Mouse (Mus musculus) kidney, adult 11 months (tissue): ENCODE measurements around the gene Naaladl2.

Experiments
- DNase-seq: peaks from one replicate; pipeline ENCODE4 v3.0.0; 2022

Naaladl2 gene

DNA sequence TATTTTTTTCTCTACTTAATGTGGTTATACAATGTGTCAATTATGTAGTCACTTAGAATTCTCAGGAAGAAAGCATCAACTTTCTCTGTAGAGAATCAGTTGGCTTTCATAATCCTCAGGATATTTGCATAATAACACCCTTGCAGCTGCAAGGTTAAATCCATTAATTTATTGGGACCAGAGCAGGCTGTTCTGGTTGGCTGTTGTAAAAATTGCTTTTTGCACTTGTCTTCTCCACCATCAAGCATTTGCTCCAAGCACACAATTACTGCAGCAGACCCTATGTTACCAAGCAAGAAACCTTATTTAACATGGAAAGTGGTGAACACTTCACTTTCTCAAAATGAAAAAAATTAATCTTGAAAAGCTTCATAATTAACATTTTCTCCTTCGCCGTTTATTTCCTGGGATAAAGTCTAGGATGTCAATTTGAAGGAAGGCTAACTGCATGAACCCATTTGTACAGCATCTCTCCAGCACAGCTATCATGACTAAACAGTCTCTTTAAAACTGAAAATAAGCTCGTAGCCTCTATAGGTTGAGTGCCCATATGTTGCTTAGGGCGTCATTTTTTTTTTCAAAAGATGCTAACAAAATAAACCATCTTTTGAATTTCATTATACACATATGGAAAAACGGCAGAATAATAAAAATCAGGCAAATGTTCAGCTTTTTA is 205.4 kb downstream of the Naaladl2 start:
- no peak for DNase-seq

DNA sequence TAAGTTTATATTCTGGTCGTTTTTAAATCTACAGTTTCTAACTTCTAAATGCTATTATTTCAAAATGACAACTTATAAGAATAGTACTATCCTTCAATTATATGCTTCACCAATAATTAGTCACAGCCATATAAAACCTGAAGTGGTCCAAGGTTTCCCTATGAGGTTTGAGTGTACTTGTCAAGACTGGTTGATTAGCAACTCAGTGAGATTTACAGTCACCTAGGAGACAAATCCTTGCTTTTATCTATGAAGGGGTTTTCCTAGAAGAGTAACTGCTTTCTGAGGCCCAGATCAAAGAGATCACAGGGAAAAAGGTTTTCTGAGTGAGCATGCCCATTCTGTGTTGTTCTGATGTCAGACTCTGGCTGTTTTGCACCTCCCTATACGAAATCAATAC is 222.2 kb downstream of the Naaladl2 start:
- no peak for DNase-seq

DNA sequence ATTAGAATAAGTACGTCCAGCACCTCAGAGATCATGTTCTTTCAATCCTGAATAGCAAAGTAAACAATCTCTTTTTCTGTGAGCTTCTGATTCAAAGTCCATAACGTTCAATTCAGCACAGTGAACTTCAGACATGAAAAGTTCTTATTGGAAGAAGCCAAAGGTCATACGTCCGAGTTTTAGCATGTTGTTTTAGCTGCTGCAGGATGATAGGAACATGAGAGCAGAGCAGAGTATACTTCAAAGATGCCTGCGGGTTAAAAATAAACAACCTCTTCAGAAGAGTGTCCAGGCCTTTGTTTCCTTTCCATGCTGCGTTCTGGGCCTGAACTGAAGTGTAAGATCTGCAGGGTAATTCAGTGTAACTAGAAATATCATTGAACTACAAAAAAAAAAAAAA is 222.7 kb downstream of the Naaladl2 start:
- DNase-seq = no peak

DNA sequence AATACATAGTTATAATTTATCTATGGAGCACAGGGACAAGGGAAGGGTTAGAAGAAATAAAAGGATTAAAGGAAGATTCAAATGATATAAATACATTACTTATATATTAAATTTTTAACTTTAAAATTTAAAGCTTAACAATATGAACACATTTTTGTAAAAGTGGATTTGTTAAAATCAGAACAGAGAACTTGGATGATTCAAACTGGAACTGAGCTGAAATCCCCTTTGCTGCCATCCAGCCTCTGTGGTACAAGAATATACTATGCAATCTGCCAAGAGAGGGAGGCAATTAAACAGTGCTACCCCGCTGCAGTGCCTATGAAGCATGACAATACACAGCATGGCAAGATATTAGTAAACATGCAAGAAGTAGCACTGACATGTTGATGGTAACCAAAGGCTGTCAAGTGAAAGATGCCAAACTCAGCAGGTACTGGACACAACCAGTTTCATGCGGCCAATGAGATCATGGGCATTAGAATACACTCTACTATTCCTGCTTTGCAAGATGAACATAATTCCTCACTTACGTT is 238.6 kb downstream of the Naaladl2 start:
- no peak for DNase-seq

DNA sequence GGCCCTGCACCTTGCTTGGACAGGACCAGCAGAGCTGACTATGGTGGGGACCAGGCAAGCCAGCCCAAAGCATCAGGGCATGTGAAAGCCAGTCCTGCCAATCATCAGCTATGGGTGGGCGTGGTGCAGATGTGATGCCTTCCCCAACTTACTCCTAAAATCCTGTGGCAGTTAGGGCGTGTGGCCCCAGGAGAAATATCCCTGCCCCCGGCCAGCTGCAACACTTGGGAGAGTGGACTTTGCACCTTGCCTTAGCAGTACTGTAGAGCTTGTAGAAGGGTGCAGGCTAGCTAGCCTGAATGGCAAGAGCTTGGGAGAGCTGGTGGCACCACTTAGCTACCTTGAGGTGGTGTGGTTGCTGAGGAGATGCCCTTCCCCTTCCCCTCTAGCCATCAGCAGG is 255.3 kb downstream of the Naaladl2 start:
- no peak for DNase-seq

DNA sequence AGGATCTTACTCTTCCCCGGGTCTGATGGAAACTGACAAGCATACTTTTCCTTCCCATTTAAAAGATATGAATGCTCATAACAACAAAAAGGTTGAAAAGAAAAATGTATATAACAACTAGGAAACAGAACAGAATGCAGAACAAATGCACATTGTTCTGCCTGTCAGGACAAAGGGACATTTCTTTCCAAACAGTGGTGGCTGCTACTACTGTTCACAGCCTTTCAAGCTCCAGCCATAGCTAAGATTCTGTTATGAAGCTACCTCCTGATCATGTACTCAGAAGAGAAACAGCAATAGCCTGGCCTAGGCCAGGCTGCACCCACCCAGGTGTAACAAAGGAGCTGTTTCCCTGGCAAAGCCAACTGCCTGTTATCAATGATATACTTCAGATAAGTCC is 271.8 kb downstream of the Naaladl2 start:
- DNase-seq = no peak

DNA sequence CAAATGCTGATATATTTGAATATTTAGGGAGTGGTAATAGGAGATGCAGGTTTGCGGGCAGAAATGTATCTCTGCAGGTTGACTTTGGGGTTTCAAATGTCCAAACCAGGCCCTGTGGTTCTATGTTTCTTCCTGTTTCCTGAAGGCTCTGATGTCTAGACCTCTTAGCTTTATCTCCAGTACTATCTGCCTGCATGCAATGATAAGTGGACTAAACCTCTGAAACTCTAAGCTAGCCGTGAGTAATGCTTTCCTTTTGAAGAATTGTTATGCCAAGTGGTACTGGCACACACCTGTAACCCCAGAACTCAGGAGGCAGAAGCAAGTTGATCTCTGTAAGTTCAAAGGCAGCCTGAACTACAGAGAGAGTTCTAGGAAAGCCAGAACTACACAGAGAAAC is 291.1 kb downstream of the Naaladl2 start:
- no peak for DNase-seq

DNA sequence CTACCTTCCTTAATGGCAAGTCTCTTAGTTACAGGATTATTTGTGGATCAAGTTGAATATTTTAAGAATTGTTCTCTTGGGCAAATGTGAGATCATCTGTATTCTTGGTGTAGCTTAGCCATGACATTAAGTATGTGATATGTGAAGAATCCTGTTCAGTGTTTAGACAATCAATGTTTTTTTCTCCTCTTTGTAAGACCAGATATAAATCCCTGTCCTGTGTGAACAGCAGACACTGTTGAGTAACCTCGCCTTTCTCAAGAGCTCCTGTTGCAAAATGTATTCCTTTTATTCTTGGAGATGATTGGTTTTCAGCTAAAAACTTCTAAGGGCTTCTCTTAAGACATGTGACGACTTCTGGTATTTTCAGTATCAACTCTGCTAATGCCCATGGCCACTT is 347.3 kb downstream of the Naaladl2 start:
- DNase-seq = no peak

DNA sequence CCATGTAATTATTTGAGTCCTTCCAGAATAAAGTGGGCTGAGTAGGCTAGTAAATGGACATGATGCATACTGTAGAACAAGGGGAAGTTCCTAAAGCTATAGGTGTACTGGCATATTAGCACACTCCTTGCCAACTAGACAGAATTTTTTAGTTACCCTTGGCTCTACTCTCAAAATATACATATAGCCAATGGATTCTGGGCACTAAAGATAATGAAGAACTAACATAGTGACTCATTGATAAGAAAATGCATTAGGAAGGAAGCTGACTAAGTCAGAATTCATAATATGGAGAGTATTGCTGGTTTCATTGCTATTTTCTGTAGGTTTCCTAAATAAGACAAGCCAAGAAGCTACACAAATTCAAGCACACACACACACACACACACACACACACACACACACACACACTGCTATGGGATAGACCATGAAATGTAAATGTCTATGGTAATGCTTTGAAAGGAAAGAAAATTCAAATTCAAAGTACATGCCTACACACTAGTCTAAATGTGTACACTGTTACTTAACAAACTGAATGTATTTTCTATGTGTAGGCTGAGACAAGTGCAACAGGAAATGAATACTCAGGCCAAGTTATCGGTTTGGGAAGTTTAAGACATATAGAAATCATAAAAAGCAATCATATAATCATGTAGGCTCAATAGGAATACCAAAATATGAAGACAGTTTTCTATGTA is 356.5 kb downstream of the Naaladl2 start:
- DNase-seq = no peak

DNA sequence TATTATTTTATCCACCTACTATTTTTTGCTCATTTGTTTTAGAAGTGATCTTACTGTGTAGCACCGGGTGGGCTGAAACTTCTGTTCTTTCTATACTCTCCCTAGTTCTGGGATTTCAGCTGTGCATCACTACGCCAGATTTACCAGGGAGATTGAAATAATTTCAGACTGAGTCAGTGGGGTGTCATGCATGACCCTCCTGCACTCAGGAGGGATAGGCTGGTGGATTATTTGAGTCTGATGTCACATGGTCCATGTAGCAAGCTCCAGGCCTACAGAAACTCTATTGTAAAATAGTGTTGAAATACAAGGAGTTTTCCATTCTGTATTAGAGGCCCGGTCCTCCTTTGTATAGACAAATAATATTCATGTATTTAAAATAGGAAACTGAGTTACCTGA is 360.0 kb downstream of the Naaladl2 start:
- DNase-seq = no peak

DNA sequence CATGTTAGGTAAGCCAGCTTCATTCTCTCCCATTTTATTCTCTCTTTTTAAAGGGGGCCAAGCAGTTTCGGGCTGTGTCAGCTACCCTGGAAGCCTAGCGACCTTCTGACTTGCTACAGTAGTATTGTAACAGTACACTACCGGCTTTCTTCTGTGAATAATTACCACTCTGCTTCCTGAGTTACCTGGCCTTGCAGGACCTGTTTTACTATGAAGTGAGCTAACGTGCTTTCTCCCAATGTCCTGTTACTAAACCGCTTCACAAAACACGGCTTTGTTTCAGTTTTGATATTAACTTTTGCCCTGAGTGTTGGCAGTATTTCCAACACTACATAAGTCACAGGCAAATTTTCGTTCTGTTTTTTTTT is 360.6 kb downstream of the Naaladl2 start:
- DNase-seq = peak; percentile 37

DNA sequence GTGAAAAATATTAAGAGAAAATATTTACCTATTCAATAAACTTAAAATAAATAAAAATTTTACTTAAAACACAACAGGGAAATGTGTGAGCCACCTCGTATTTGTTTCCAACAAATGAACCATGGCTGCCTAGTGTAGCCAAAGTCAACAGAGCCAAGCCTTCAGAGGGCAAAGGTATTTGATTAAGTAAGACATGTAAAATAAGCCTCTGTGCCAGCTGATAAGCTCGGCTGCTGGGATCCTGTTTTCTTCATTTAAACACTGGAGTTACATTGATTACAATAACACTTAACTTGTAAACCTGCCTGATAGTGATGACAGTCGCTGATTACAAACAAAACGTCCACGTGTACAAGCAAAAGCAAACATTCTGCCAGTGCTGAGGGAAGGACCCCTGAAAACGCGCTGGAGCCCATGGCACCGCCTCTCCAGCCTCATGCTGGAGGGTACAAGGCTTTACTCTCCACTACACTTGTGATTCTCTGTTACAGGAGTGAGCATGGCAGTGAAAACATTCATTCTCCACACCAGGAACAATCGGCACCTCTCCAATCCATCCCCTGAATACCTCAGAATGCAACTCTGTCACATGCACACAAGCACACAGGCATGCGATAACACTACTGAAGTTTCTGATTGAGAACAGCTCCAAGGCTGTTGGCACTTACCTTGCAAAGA is 361.1 kb downstream of the Naaladl2 start:
- peak; percentile 3 for DNase-seq

DNA sequence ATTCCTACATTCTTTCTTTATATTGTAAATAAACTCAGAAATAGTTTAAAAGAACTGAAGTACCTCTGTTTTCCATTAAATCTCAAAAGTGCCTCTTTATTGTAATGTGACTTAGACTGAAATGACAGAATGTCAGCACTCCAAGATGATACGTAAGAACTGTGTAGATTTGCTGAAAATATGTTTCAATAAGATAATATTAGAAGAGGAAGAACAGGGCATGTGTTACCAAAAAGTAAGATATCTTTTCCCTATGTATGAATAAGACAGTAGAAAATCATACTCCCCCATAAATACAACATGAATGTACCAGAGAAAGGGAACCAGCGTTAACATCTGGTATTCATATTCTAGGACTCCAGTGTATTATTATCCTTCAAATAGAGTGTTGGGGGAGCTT is 362.4 kb downstream of the Naaladl2 start:
- DNase-seq = no peak

DNA sequence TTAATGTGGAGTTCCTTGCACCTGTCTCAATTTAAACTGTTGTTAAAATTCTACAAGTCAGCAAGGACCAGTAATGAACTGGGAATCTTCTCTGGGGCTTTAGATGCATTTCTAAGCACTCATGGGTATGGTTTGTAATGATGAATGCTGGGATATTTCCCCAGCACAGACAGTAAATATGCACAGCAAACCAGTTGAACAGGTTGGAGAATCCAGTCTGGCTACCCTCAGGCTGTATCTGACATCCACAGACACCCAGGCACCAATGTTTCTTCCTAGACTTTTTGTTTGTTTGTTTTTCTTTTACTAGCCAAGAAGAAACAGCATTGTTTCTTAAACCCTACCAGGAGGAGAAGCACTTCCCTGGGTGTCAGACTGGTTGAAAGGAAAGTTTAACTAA is 365.6 kb downstream of the Naaladl2 start:
- DNase-seq = no peak

DNA sequence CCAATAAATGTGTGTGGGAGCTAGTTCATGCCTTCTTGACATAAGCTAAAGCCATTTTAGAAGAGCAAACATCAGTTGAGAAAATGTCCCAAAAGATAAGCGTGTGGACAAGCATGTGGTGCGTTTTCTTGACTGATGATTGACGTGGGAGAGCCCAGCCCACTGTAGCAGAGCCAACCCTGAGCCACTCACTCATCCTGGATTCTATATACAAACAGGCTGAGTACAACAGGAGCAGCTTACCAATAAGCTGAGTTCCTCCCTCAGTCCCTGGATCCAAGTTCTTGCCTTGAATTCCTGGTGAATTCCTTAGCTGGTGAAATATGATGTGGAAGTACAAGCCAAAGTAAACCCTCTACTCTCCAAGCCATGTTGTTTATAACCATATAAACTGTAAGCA is 395.0 kb downstream of the Naaladl2 start:
- DNase-seq = no peak

DNA sequence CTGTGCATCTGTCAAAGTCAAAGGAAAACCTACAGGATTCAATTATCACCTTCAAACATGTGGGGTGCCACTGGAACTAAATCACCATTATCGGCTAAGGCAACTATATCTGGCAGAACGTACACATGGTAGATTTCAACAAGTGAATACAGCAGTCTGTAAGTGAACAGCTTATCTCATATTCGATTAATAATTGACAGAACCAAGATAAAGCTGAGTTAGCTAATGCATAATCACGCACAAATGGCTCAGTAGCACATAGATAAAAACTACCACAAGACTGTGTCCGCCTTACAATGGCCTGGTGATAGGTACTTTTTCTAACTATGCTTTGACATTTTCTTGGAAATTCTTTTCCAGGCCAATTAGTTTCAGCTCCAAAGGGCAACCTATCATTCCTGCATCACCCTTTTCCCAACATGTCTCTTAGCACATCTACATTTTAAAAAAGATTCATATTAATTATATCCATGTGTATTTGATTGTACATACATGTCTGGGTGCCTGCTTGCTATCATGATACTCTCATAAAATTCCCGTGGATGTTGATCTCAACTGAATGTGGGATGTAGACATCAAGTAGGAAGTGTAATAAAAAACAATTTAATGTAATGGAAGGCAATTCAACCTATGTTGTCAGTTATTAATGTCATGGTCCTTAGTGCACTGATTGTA is 396.7 kb downstream of the Naaladl2 start:
- no peak for DNase-seq

DNA sequence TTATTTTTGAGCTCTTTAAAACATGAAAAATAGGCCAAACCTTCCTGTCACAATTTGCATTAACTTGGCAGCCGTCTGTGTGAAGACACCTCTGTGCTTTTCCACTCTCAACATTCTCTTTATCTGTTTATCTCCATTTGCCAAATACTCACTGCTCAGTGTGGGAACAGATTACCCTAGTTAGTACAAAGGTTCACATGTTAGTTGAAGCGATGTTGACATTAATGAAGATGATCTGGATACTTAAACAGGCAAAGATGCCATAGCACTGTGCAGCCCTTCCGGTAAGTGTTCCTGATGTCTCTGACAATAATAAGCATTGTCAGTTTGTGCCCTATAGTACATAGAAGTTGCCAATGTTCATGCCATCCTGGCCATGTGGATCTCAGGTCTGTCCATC is 400.1 kb downstream of the Naaladl2 start:
- no peak for DNase-seq

DNA sequence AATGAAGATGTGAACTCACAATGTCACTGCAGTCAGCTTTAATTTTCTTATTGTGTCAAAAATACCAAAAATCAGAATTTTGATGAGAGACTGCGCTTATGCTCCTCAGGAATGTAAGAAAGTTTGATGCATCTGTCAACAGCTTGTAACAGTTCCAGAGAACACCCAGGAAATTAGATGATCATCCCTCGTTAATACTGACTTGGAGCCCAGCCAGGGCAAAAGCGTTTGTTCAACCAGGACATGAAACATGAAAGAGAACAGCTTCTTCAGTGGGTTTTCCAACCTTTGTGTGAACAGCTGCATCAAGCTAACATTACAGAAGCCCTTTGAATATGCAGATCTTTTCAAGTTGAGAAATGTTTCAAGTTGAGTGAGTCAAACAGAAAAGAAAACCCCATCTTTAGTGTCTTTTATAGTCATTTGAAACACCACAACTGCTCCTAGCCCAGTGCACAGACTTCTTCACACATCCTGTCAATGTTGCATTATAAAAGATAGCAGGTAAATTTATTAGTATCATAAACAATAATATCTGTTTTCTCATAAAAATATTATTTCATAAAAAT is 424.8 kb downstream of the Naaladl2 start:
- DNase-seq = no peak

DNA sequence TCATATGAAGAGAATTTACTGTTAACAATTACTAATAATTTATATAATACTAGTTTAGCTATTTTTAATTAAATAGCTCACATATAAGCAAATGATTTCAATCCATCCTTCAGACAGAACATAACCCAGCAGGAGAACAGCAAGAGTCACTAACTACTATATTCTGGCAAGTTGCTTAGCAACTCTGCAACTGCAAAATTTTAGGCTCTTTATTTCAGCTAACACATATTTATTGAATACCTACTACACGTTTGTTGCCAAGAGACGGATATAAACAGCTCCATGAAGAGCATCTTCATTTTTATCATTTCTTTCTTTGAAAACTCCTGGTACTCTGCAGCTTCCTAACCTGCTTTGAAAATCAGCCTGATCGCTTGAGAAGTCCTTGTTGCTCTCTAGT is 429.3 kb downstream of the Naaladl2 start:
- no peak for DNase-seq

DNA sequence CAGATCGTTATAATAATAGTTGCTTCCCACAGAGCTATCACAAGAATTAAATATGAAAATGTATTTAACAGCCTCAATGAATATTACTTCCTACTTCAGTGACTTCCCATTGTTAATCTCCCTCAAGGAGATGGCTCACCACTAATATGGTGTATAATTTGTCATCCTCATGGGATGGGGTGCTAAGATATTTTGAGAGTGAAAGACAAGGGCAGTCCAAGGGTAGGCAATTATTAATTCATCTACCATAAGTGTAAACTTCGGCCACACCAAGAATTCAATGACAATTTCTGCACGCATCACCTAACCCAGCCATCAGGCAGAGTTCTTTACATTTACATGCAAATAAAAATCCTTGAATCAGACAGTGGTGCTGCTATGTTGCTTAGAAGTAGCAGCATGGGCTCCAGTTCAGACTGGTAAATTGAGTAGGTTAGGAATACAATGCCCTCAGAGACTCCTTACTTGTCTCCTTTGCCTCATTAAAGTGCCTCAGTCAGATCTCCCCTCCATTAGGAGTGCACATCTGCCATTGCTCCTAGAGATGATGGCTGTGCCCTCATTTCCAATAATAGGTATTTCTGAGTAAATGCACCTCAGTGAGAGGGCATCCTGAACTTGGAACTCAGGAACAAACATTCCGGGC is 438.2 kb downstream of the Naaladl2 start:
- no peak for DNase-seq

DNA sequence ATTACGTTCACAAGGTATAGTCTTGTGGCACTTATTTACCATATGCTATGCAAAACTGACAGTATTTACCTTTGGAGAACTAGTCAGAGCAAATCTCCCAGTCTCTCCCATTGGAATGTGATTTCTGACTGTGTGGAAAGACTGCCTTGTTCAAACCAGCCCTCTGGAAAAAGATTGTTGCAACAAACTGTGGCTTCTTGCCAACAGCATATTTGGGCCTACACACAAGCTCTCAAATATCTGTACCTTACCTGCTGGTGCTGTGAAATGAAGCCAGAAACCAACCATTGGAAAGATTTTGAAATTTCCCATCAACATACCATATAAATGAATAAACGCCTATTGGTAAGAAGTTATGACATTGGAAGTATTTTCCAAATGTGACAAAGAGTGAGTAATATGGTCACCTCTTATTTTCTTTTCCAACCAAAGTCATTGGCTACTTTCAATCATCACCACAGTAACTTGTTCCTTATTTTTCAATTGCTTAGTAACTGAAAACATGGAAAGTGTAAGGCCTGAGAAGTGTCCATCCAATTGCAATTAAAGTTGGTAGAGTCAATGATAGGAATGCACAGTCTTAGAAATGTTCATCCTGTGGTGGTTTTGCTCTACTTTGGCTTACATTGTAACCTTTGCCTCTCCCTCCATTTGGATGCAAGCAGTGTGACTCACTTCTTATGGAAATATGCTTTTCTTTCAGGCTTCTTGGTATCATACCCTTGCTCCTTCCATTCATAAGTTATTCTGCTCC is 453.7 kb downstream of the Naaladl2 start:
- DNase-seq = no peak

DNA sequence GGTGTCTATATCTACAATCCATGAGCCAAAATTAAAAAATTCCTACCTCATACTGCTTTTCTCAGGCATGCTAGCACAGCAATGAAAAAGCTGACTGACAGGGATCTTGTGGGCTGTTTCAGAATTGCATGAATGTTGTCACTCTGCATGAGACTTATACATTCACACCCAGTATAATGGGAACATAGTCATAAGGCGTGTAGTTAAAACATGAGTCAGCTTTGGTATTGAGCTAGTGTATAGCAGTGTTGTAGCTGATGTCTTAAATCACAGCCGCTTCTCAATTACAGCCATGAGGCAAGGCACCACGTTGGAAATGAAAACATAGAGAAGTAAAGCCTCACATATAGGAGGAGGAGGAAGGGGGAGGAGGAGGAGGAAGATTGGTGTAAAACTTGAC is 473.6 kb downstream of the Naaladl2 start:
- no peak for DNase-seq
